Mouse (Mus musculus): ENCODE data around the gene Kprp. TPM values are rescaled to one million over a fixed set of nuclear protein-coding genes. Genes with fewer than 3 reads are reported as not detected.
"Not testable (repeated sequence)": the region's sequence is repeated elsewhere in the genome, so short reads cannot be mapped to it uniquely, and the experiment has no call there.

Gene Kprp
- total RNA-seq (2021), result not detected

GRCm38 (mm10) chr3:92827108-92827507 lies at the start of gene Kprp:
Gene Kprp (minus strand): TSS chr3:92827247.
- DNase-seq (ENCODE audit: extremely low spot score in 1 of 2, low spot score in 1 of 2), result no peak

GRCm38 (mm10) chr3:92874180-92874579 lies 47.1 kb upstream of the Kprp start:
- DNase-seq (ENCODE audit: extremely low spot score in 1 of 2, low spot score in 1 of 2), result no peak

DNA sequence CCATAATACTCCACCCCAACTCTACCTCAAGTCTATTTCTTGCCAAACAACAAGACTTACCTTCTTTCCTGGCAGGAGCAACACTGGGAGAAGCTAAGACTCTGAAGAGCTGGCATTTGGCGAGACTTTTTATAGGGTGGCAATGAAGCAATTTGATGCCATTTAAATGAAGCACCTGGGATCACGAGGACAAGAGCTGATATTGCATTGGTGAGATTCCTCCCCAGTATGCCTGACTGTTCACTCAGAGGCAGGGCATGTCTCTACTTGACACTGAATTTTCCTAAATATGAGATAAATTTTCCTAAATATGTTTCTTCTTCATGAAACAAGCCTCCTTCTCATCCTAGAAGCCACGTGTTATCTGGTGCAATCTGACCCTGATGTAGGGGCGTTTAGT lies 43.1 kb upstream of the Kprp start, which contains the start of gene 2310050C09Rik:
TSS of gene 2310050C09Rik (minus strand) at position 101 of the 400 bp plus-strand sequence.
- DNase-seq (ENCODE audit: extremely low spot score in 1 of 2, low spot score in 1 of 2), result no peak

DNA sequence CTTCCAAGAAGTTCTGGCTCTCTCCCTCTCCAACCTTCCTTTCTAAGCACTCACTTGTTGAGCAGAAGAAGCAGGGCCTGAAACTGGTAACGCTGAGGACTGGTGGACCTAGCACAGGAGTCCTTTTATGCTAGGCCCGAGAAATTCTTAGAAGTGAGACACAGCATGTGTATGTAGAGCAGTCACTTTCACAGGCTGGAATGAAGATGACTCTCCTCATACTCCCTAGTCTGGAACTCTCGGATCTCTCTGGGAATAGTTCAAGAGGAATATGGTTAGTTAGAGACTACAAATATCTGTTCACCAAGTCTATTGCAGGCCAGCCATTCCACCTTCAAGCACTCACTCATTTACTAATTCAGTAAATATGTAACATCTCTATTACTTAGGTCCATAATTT lies 24.1 kb upstream of the Kprp start, which contains the start of gene Lce1l:
TSS of gene Lce1l (minus strand) at position 101 of the 400 bp plus-strand sequence.
- no peak for DNase-seq (ENCODE audit: extremely low spot score in 1 of 2, low spot score in 1 of 2)

DNA sequence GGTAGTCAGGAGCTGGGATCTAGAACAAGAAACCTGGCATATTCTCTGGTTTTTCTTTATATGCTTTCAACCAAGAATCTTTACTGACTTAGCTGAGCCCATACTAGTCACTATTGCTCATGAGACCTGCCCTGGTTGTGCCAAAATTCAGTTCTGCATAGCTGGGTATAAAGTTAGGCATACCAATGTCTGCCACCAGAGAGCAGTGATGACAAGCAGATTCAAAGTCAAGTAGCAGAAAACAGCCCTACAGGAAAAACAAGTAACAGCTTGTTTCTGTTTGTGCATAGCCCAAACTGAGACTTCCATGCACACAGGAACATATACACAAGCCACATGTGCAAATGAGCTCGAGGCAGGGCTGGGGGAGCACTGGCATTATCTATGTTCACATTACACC lies 1.2 kb downstream of the Kprp start:
- no peak for DNase-seq (ENCODE audit: extremely low spot score in 1 of 2, low spot score in 1 of 2)

DNA sequence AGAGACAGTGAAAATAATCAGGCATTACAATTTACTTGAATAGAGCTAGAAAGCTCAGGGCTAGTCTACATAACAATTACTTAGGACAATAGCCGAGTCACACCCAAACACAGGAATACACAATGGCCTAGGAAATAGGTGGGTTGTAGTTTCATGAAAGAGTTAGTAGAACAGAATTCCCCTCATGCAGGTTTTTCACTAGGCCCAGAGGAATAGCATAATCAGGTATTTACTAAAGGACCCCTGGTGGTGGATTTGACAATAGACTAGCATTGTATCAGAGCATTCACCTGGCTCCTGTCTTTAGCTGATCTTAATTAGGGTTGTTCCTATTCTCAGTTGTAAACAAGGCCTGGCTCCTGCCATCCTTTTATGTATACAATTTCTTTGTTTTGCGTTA lies 11.0 kb downstream of the Kprp start:
- not testable (repeated sequence) for DNase-seq (ENCODE audit: extremely low spot score in 1 of 2, low spot score in 1 of 2)

DNA sequence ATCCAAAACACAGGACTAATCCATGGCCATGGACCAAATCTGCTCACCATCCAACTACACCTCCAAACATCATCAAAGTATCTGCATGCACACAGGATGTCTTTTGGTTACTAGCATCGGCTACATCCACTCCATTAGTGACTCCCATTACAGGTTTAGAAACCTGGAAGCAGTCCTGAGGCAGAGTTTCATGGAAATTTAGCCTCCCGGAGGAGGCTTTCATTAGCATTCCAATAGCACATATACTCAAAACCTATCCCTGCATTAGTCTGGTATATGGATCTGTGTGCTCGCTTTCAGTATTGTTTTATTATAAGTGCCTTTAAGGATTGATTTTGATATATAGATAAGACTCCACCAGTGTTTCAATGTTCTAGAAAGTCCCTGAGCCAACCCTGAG lies 11.5 kb downstream of the Kprp start:
- DNase-seq (ENCODE audit: extremely low spot score in 1 of 2, low spot score in 1 of 2), result no peak

GRCm38 (mm10) chr3:92807791-92808190 lies 19.3 kb downstream of the Kprp start, which contains the start of gene Lce1k:
Gene Lce1k (minus strand): TSS chr3:92807891.
- DNase-seq (ENCODE audit: extremely low spot score in 1 of 2, low spot score in 1 of 2), result no peak

DNA sequence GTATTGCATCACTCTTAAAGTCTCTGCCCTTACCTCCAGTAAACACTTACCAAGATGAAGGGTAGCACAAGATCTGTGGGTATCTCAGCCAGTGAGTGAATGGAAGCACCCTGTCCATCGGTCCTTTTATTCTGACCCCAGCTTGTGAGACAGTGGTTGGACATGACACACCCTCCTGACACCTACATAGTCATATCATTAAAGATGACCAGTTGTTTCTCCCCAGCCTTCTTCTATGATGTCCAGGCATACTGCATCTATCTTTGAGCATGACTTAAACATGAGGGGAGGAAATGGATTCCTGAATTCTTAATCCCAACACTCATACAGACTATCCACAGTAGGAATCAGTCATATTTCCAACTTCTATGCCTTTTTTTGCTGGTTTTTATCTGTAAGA lies 36.6 kb downstream of the Kprp start, which contains the start of gene Lce1j:
TSS of gene Lce1j (minus strand) at position 101 of the 400 bp plus-strand sequence.
- DNase-seq (ENCODE audit: extremely low spot score in 1 of 2, low spot score in 1 of 2), result no peak

DNA sequence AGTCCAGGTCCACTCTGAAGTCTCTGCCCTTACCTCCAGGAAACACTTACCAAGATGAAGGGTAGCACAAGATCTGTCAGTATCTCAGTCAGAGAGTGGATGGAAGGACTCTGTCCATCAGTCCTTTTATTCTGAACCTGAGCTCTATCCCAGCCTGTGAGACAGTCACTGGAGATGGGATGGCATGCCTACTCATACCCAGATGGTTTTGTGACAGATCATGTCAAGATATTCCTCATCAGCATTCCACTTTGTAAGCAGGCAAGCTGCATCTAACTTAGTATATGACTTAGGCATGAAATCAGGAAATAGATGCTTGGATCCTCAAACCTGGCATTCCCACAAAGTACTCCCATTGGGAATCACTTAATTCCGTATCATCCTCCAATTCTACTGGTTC lies 48.2 kb downstream of the Kprp start, which contains the start of gene Lce1i:
TSS of gene Lce1i (minus strand) at position 101 of the 400 bp plus-strand sequence.
- DNase-seq (ENCODE audit: extremely low spot score in 1 of 2, low spot score in 1 of 2), result no peak

Other genes with a start within 250 kb of the Kprp start
- not detected for gene Smcp, start 238.2 kb downstream of the Kprp start, total RNA-seq (2021)
- gene 2210017I01Rik, start 219.8 kb downstream of the Kprp start, total RNA-seq (2021), result not detected
- gene Lce6a, start 205.6 kb downstream of the Kprp start, total RNA-seq (2021), result not detected
- not detected for gene Lce1a1, start 178.9 kb downstream of the Kprp start, total RNA-seq (2021)
- gene Lce1b, start 170.3 kb downstream of the Kprp start, total RNA-seq (2021), result not detected
- gene Lce1a2, start 156.9 kb downstream of the Kprp start, total RNA-seq (2021), result not detected
- not detected for gene Lce1c, start 148.0 kb downstream of the Kprp start, total RNA-seq (2021)
- gene Lce1d, start 140.0 kb downstream of the Kprp start, total RNA-seq (2021), result not detected
- not detected for gene Lce1e, start 118.2 kb downstream of the Kprp start, total RNA-seq (2021)
- gene Lce1f, start 106.9 kb downstream of the Kprp start, total RNA-seq (2021), result not detected
- gene Gm38119, start 88.2 kb downstream of the Kprp start, total RNA-seq (2021), result not detected
- not detected for gene Lce1g, start 74.9 kb downstream of the Kprp start, total RNA-seq (2021)
- gene Lce1h, start 62.2 kb downstream of the Kprp start, total RNA-seq (2021), result not detected
- not detected for gene Lce1i, start 48.3 kb downstream of the Kprp start, total RNA-seq (2021)
- gene Lce1j, start 36.7 kb downstream of the Kprp start, total RNA-seq (2021), result not detected
- not detected for gene Lce1k, start 19.4 kb downstream of the Kprp start, total RNA-seq (2021)
- gene Lce1l, start 24.0 kb upstream of the Kprp start, total RNA-seq (2021), result not detected
- not detected for gene 2310050C09Rik, start 43.0 kb upstream of the Kprp start, total RNA-seq (2021)
- not detected for gene Lce3a, start 99.0 kb upstream of the Kprp start, total RNA-seq (2021)
- gene Lce3b, start 105.7 kb upstream of the Kprp start, total RNA-seq (2021), result not detected
- gene Lce3c, start 117.2 kb upstream of the Kprp start, total RNA-seq (2021), result not detected
- not detected for gene Lce3d, start 130.1 kb upstream of the Kprp start, total RNA-seq (2021)
- gene Lce3e, start 139.8 kb upstream of the Kprp start, total RNA-seq (2021), result not detected
- not detected for gene Lce3f, start 165.0 kb upstream of the Kprp start, total RNA-seq (2021)
- not detected for gene Crct1, start 188.4 kb upstream of the Kprp start, total RNA-seq (2021)
- not detected for gene Lce1m, start 191.8 kb upstream of the Kprp start, total RNA-seq (2021)
- gene Gm4858, start 241.6 kb upstream of the Kprp start, total RNA-seq (2021), result not detected

Measured in layer of hippocampus, postnatal 25 days (tissue).